Mouse (Mus musculus) stomach, embryonic 16.5 days (tissue): ENCODE results near the gene Upp2. TPM values are rescaled to one million over a fixed set of nuclear protein-coding genes. Genes with fewer than 3 reads are reported as not detected.

Experiments
- ATAC-seq: fragments of 200-750 bp; cut with Nextera tagmentation; 2 replicates; pipeline ENCODE4 v1.8.0; 2017; ENCODE audit warnings: moderate number of reproducible peaks, moderate TSS enrichment; ENCODE audit not compliant: insufficient read depth, low FRiP score
- H3K27ac ChIP-seq: fragments of 300-500 bp; sonication (generic); 2 replicates; pipeline ENCODE4 v1.5.1; 2014; ENCODE audit warnings: low read length
- H3K27me3 ChIP-seq: fragments of 300-500 bp; sonication (generic); 2 replicates; pipeline ENCODE4 v1.6.1; 2014; ENCODE audit warnings: low read length, control low read depth, mixed read lengths; ENCODE audit not compliant: control insufficient read depth, insufficient read depth
- H3K36me3 ChIP-seq: fragments of 300-500 bp; sonication (generic); 2 replicates; pipeline ENCODE4 v1.6.1; 2014; ENCODE audit warnings: low read length; ENCODE audit not compliant: control insufficient read depth, insufficient read depth
- H3K4me1 ChIP-seq: fragments of 300-500 bp; sonication (generic); 2 replicates; pipeline ENCODE4 v1.6.1; 2014; ENCODE audit warnings: low read length, control low read depth, mixed read lengths; ENCODE audit not compliant: control insufficient read depth, insufficient read depth
- H3K4me2 ChIP-seq: fragments of 300-500 bp; sonication (generic); 2 replicates; pipeline ENCODE4 v1.6.1; 2014; ENCODE audit warnings: low read depth, low read length, mixed read lengths
- H3K4me3 ChIP-seq: fragments of 300-500 bp; sonication (generic); replicated peaks from 2 replicates; pipeline ENCODE4 v1.5.1; 2014; ENCODE audit warnings: mild to moderate bottlenecking, low read length
- H3K9ac ChIP-seq: fragments of 300-500 bp; sonication (generic); 2 replicates; pipeline ENCODE4 v1.6.1; 2014; ENCODE audit warnings: low read length
- H3K9me3 ChIP-seq: fragments of 300-500 bp; sonication (generic); replicated peaks from 2 replicates; pipeline ENCODE4 v1.6.1; 2016; ENCODE audit warnings: low read length, control low read depth; ENCODE audit not compliant: control insufficient read depth
- WGBS: fragments of 180-500 bp; shearing (Covaris S2); extraction: QIAGEN DNeasy Blood & Tissue Kit; methylation state at CpG from one replicate; pipeline ENCODE4 v1.1.7; 2014; 5-methylcytosine and 5-hydroxymethylcytosine counted together
- polyA plus RNA-seq: library from polyadenylated mRNA; unstranded; fragments of >200 nt; fragmentation: Nextera tagmentation; extraction: Ambion mirVana; gene quantifications from 2 replicates; pipeline ENCODE4 v1.2.1, GENCODE M21; 2015

Gene Upp2
- polyA plus RNA-seq, 1 experiment from 2014 or later: 5.5 TPM

DNA sequence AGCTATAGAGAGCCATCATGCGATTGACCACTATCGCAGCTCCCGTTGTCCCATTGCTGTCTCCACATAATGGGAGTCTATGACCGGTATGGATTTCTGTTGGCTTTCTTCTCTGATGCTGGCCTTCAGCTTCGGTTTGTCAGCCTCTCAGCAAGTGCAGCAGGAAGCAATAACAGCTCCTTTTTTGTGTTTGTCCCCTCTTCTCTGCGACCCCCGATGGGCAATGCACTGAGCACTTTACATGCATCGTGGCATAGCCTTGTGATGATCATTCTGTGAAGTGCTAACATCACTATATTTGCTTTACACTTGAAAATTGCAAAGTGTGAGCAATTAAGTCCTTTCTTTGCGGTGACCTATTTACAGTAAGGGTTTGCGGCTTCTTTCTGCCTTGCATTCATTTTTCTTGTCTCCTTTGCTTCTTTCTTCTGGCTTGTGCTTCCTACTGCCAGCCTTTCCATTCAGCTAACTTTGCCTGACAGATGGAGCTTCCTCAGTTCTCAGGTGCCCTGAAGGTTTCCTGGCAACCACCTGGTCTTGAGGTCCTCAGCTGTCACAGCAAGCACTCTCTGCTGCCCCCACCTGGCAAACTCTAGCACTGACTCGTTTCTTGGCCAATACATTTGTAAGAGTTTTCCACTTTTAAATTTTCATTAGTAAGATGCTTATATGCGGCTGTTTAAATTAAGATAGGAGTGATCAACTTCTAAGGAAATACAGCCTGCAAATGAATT lies 98.2 kb downstream of the Upp2 start:
- no peak overlapping the region for H3K4me3 ChIP-seq
- no peak for ATAC-seq
- H3K27me3 ChIP-seq: no peaks in the 10 kb centered on the region
- no peak overlapping the region for H3K27ac ChIP-seq
- H3K9me3 ChIP-seq: no peaks in the 10 kb centered on the region
- no peaks in the 10 kb centered on the region for H3K36me3 ChIP-seq
- WGBS: 76% methylated on average over 12 of the region's 12 CpGs
- no peaks in the 10 kb centered on the region for H3K4me1 ChIP-seq
- H3K9ac ChIP-seq: no peak overlapping the region
- H3K4me2 ChIP-seq: no peak overlapping the region

DNA sequence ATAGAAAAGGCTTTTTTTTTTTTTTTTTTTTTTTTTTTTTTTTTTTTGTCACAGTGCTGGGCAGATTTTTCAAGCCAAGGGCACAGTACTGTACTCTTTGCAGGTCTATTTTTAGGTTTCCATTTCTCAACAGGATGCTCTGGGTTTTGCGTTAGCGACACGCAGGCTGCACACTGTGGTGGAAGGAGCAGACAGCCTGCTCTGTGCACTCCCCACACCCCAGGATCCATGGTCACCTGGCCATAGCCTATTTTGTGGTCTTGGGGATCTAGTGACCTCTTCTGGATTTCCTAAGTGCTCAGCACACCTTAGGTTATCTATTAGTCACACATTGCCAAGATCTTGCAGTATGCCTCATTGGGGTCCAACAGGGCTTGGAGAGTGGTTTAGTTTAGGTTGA lies 100.2 kb downstream of the Upp2 start:
- no peaks in the 10 kb centered on the region for H3K27me3 ChIP-seq
- no peak overlapping the region for H3K4me2 ChIP-seq
- 74% methylated on average over 3 of the region's 3 CpGs for WGBS
- no peak overlapping the region for H3K4me3 ChIP-seq
- H3K36me3 ChIP-seq: no peaks in the 10 kb centered on the region
- no peak for ATAC-seq
- peaks cover 4% of the 10 kb centered on the region; the same call in 1 of the 2 replicates for H3K9me3 ChIP-seq
- no peak overlapping the region for H3K27ac ChIP-seq
- no peaks in the 10 kb centered on the region for H3K4me1 ChIP-seq
- no peak overlapping the region for H3K9ac ChIP-seq

DNA sequence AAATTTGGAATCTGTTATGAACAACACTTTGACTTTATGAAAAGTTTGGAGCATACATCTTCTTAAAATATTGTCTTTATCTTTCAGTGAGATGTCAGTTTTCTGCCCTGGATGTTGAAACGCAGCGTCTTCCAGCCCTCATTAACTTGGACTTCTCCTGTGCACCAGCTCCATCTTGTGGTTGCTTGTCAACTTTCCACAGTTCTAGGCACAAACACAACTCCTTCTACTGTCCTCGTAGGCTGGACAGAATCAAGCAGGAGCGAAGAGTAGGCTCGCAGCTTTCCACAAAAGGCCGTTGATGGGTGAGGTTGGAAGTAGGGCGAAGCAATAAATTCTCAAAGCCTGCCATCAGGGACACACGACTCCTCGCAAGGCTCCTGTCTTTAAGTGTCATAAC lies 100.9 kb downstream of the Upp2 start:
- Histone ChIP-seq H3K9me3 (peaks cover 4% of the 10 kb centered on the region; the same call in 1 of the 2 replicates), H3K4me1 (no peaks in the 10 kb centered on the region), H3K9ac (no peak overlapping the region), H3K36me3 (no peaks in the 10 kb centered on the region), H3K4me2 (no peak overlapping the region), H3K4me3 (no peak overlapping the region), H3K27ac (no peak overlapping the region), H3K27me3 (no peaks in the 10 kb centered on the region)
- ATAC-seq: no peak; the same call in 1 of the 2 replicates
- WGBS: 42% methylated on average over 9 of the region's 9 CpGs

DNA sequence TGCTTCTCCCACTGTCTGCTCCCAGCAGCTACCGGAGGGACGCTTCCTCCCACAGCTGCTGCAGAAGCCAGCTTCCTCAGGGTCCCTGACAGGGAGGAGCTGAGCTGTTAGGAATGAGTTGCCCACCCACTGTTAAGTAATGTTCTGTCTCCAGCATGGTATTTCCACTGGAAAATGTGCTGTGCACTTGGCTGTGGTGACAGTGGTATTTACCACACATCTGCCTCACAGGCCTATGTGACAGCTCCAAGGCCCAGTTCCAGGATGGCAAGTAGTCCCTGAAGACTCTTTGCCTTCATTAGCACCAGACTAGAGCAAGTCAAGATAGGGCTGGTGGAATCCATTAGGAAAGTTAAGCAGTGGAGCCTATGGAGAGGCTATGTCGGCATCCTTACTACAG lies 102.0 kb downstream of the Upp2 start:
- ATAC-seq: no peak
- H3K9ac ChIP-seq: no peak overlapping the region
- H3K4me2 ChIP-seq: no peak overlapping the region
- H3K27ac ChIP-seq: no peak overlapping the region
- no peaks in the 10 kb centered on the region for H3K27me3 ChIP-seq
- H3K36me3 ChIP-seq: no peaks in the 10 kb centered on the region
- H3K9me3 ChIP-seq: peaks cover 10% of the 10 kb centered on the region; the same call in 1 of the 2 replicates
- no peaks in the 10 kb centered on the region for H3K4me1 ChIP-seq
- no peak overlapping the region for H3K4me3 ChIP-seq
- 80% methylated on average over 3 of the region's 3 CpGs for WGBS

DNA sequence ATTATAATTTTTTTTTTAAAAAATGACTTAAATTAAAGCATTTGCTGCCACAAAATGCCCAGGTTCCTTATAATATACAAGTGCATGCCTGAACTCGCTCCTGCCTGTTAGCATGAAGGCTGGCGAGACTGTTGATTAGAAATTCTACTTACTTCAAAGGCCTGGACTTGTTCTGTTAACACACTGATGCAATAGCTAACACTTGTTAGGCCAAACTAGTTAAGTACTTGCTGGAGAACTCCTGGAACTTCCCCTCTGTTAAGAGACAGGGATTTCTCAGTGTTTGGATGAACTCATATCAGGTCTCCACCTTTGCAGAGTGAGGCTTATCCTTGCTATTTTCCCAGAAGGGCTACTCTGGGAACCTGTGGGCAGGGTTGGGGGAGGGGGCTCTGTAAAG lies 105.4 kb downstream of the Upp2 start:
- H3K4me1 ChIP-seq: no peaks in the 10 kb centered on the region
- 82% methylated on average over 2 of the region's 2 CpGs for WGBS
- ATAC-seq: no peak
- no peak overlapping the region for H3K9ac ChIP-seq
- H3K36me3 ChIP-seq: no peaks in the 10 kb centered on the region
- H3K27me3 ChIP-seq: no peaks in the 10 kb centered on the region
- H3K4me3 ChIP-seq: no peak overlapping the region
- no peak overlapping the region for H3K4me2 ChIP-seq
- peaks cover 10% of the 10 kb centered on the region; the same call in 1 of the 2 replicates for H3K9me3 ChIP-seq
- H3K27ac ChIP-seq: no peak overlapping the region

DNA sequence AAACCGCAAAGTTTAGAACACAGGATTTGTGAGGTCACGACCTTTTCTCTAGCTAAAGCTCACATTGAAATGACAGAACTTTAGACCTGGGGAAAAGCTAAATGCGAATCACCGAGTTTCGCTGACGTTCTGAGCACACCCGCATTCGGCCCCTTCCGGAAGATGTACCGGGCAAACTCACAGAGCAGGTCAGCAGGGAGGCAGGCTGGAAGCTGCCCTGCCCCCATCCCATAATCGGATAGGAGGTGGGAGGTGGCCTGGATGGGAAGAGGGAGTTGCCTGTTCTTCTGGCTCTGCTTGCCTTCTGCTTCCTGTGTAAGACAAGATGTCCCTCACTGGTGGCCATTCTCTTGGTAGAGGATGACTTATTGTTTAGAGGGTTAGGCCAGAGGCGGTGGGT lies 112.9 kb downstream of the Upp2 start:
- H3K36me3 ChIP-seq: no peaks in the 10 kb centered on the region
- H3K9ac ChIP-seq: no peak overlapping the region
- ATAC-seq: no peak

DNA sequence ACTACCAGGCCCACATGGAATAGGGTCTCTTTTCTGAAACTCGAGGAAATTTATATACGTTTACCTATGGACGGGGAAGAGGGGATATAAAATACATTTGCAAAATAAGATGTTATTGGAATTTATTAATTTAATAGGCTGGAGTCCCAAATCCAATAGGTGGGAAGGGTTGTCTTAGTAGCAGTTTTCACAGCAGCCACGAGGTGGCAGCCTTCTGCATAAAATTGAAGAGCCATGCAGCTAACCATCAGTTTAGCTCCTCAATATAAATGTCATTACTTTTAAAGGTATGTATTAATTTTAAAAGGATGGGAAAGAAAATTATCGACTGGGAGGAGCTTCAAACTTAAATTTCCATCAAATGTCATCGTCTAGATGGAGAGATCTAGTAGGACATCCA lies 113.7 kb downstream of the Upp2 start:
- no peak overlapping the region for H3K4me3 ChIP-seq
- 35% methylated on average over 6 of the region's 6 CpGs for WGBS
- no peaks in the 10 kb centered on the region for H3K9me3 ChIP-seq
- no peak overlapping the region for H3K27ac ChIP-seq
- H3K9ac ChIP-seq: no peak overlapping the region
- no peaks in the 10 kb centered on the region for H3K36me3 ChIP-seq
- ATAC-seq: no peak
- no peak overlapping the region for H3K4me2 ChIP-seq
- H3K4me1 ChIP-seq: no peaks in the 10 kb centered on the region
- no peaks in the 10 kb centered on the region for H3K27me3 ChIP-seq

More for the DNA sequence above, 112.9 kb downstream of the Upp2 start:
- WGBS: 70% methylated on average over 12 of the region's 12 CpGs
- H3K9me3 ChIP-seq: no peaks in the 10 kb centered on the region
- H3K4me3 ChIP-seq: no peak overlapping the region
- no peak overlapping the region for H3K4me2 ChIP-seq
- no peaks in the 10 kb centered on the region for H3K4me1 ChIP-seq
- H3K27me3 ChIP-seq: no peaks in the 10 kb centered on the region
- H3K27ac ChIP-seq: no peak overlapping the region

DNA sequence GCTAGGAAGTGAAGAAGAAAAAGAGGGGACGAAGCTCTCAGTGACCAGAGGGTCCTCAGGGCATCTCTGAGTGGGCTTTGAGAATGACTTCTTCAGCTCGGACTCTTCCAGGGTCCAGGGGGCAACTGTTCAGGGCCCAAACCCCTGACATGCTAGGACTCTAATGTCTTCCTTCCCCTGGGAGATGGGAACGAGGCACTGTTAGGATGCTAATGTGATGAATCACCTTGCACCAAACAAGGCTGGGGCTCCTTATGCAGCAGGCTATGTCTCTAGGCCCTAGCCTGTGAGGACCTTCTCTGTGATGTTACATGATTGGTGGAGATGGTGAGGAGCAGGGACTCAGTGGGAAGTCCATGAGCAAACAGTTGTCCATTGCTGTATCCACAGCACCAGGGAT lies 114.3 kb downstream of the Upp2 start:
- H3K4me3 ChIP-seq: no peak overlapping the region
- H3K4me1 ChIP-seq: no peaks in the 10 kb centered on the region
- no peaks in the 10 kb centered on the region for H3K27me3 ChIP-seq
- H3K9ac ChIP-seq: no peak overlapping the region
- H3K27ac ChIP-seq: no peak overlapping the region
- H3K36me3 ChIP-seq: no peaks in the 10 kb centered on the region
- no peak overlapping the region for H3K4me2 ChIP-seq
- no peak for ATAC-seq
- H3K9me3 ChIP-seq: no peaks in the 10 kb centered on the region
- 63% methylated on average over 3 of the region's 3 CpGs for WGBS

DNA sequence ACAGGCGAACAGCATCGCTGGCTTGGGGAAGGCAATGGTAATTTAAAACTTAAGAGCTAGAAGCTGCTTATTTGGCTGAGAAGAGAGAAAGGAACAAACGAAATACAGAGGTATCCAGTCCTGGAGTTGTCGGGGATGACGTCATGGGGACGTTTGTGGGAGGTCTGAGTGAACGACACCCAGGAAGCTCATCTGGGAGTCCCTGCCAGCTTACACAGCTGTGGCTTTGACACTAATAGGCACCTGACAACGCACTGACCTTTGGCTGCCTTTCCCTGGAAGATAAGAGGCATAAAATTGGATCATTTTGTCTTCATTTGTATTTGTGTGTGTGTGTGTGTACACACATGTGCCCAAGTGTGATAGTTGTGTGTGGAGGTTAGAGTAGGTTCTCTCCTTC lies 130.4 kb downstream of the Upp2 start:
- H3K27ac ChIP-seq: no peak overlapping the region
- H3K9me3 ChIP-seq: no peaks in the 10 kb centered on the region
- H3K27me3 ChIP-seq: no peaks in the 10 kb centered on the region
- WGBS: 75% methylated on average over 8 of the region's 8 CpGs
- no peaks in the 10 kb centered on the region for H3K4me1 ChIP-seq
- no peak overlapping the region for H3K9ac ChIP-seq
- H3K4me2 ChIP-seq: no peak overlapping the region
- H3K4me3 ChIP-seq: no peak overlapping the region
- no peak for ATAC-seq
- no peaks in the 10 kb centered on the region for H3K36me3 ChIP-seq
